Mouse (Mus musculus) olfactory bulb, adult 2 months (tissue): ENCODE data around the gene Cdk12. TPM values are rescaled to one million over a fixed set of nuclear protein-coding genes. Genes with fewer than 3 reads are reported as not detected.

Source experiments
- H3K27ac ChIP-seq: fragments of 200-500 bp; 2 replicates; pipeline ENCODE4 v1.5.1; 2012; ENCODE audit warnings: low read depth, low read length; ENCODE audit not compliant: insufficient read depth
- H3K4me1 ChIP-seq: fragments of 200-500 bp; 2 replicates; pipeline ENCODE4 v1.6.1; 2012; ENCODE audit warnings: low read length; ENCODE audit not compliant: control insufficient read depth, insufficient read depth
- H3K4me3 ChIP-seq: fragments of 200-500 bp; 2 replicates; pipeline ENCODE4 v1.5.1; 2012; ENCODE audit warnings: mild to moderate bottlenecking, low read depth, low read length, moderate library complexity; ENCODE audit not compliant: insufficient read depth
- CTCF ChIP-seq: fragments of 200-500 bp; IDR thresholded peaks from 2 replicates; pipeline ENCODE4 v1.5.1; 2012; ENCODE audit warnings: low read depth, mild to moderate bottlenecking, low read length, moderate library complexity; ENCODE audit not compliant: insufficient read depth
- POLR2A ChIP-seq: fragments of 200-500 bp; IDR thresholded peaks from 2 replicates; pipeline ENCODE4 v1.6.1; 2012; ENCODE audit warnings: mild to moderate bottlenecking, low read depth, low read length, moderate library complexity; ENCODE audit not compliant: insufficient read depth
- WGBS: fragments of 180-500 bp; shearing (Covaris S2); methylation state at CpG from one replicate; pipeline ENCODE4 v1.1.7; 2018; 5-methylcytosine and 5-hydroxymethylcytosine counted together
- polyA plus RNA-seq: library from polyadenylated mRNA; stranded (reverse); fragments of >200 nt; gene quantifications from 2 replicates; pipeline ENCODE4 v1.2.4, GENCODE M21; 2012; ENCODE audit warnings: low replicate concordance; ENCODE audit not compliant: missing spikeins, insufficient read depth, insufficient read length

Cdk12 gene
- polyA plus RNA-seq, 1 experiment: not detected

GRCm38 (mm10) chr11:98244415-98244814 is 41.6 kb downstream of the Cdk12 start:
- Histone ChIP-seq H3K4me1 (no peaks in the 10 kb centered on the region), H3K27ac (no peak overlapping the region), H3K4me3 (no peak overlapping the region)
- TF ChIP-seq POLR2A (no peak), CTCF (no peak)
- WGBS: 90% methylated on average over 3 of the region's 3 CpGs

- no peaks in the 10 kb centered on the region for H3K4me1 ChIP-seq
- 58% methylated on average over 1 of the region's 1 CpGs for WGBS
- no peak for TF ChIP-seq POLR2A
- TF ChIP-seq CTCF: no peak
- H3K4me3 ChIP-seq: no peak overlapping the region
- H3K27ac ChIP-seq: no peak overlapping the region
Observed at GRCm38 (mm10) chr11:98247325-98247724, 44.5 kb downstream of the Cdk12 start.

- Histone ChIP-seq H3K4me1 (no peaks in the 10 kb centered on the region), H3K27ac (no peak overlapping the region), H3K4me3 (no peak overlapping the region)
- 88% methylated on average over 2 of the region's 2 CpGs for WGBS
- TF ChIP-seq CTCF (no peak), POLR2A (no peak)
Observed at GRCm38 (mm10) chr11:98253807-98254206, 50.9 kb downstream of the Cdk12 start.

GRCm38 (mm10) chr11:98260706-98261479 is 58.0 kb downstream of the Cdk12 start:
- TF ChIP-seq POLR2A: no peak
- no peak for TF ChIP-seq CTCF
- H3K4me1 ChIP-seq: peaks cover 3% of the 10 kb centered on the region; the same call in 1 of the 2 replicates
- 35% methylated on average over 8 of the region's 8 CpGs for WGBS
- H3K4me3 ChIP-seq: no peak overlapping the region
- H3K27ac ChIP-seq: no peak overlapping the region

- WGBS: 0% methylated on average over 2 of the region's 2 CpGs
- Histone ChIP-seq H3K4me3 (no peak overlapping the region), H3K4me1 (peaks cover 4% of the 10 kb centered on the region; the same call in 1 of the 2 replicates), H3K27ac (no peak overlapping the region)
- no peak for TF ChIP-seq CTCF
- no peak for TF ChIP-seq POLR2A
Observed at GRCm38 (mm10) chr11:98265039-98265438, 62.2 kb downstream of the Cdk12 start.

GRCm38 (mm10) chr11:98265891-98266290 is 63.0 kb downstream of the Cdk12 start:
- Histone ChIP-seq H3K4me3 (no peak overlapping the region), H3K4me1 (peaks cover 4% of the 10 kb centered on the region; the same call in 1 of the 2 replicates), H3K27ac (no peak overlapping the region)
- 28% methylated on average over 5 of the region's 5 CpGs for WGBS
- TF ChIP-seq POLR2A: no peak
- TF ChIP-seq CTCF: no peak

GRCm38 (mm10) chr11:98266699-98267402 is 64.0 kb downstream of the Cdk12 start:
- 62% methylated on average over 6 of the region's 6 CpGs for WGBS
- H3K4me1 ChIP-seq: peaks cover 4% of the 10 kb centered on the region; the same call in 1 of the 2 replicates
- H3K4me3 ChIP-seq: no peak overlapping the region
- no peak for TF ChIP-seq CTCF
- no peak for TF ChIP-seq POLR2A
- no peak overlapping the region for H3K27ac ChIP-seq

- no peak for TF ChIP-seq CTCF
- no peak for TF ChIP-seq POLR2A
- Histone ChIP-seq H3K4me3 (no peak overlapping the region), H3K4me1 (peaks cover 4% of the 10 kb centered on the region; the same call in 1 of the 2 replicates), H3K27ac (peak overlapping the region; percentile 17; the same call in 1 of the 2 replicates)
- WGBS: 61% methylated on average over 3 of the region's 3 CpGs
Observed at GRCm38 (mm10) chr11:98270066-98270465, 67.2 kb downstream of the Cdk12 start.

GRCm38 (mm10) chr11:98270466-98270865 is 67.6 kb downstream of the Cdk12 start:
- Histone ChIP-seq H3K4me1 (peaks cover 4% of the 10 kb centered on the region; the same call in 1 of the 2 replicates), H3K27ac (no peak overlapping the region)
- TF ChIP-seq CTCF (no peak), POLR2A (no peak)

More at GRCm38 (mm10) chr11:98270466-98270865, 67.6 kb downstream of the Cdk12 start:
- no peak overlapping the region for H3K4me3 ChIP-seq
